Mouse (Mus musculus) adrenal gland (tissue): ENCODE data around the gene Grwd1.
"Not testable (repeated sequence)": the region's sequence is repeated elsewhere in the genome, so short reads cannot be mapped to it uniquely, and the experiment has no call there.

ENCODE experiments used
- intact Hi-C: fragments of 180-260 bp; cut with DNase I; formaldehyde crosslinking; loops from one replicate; pipeline ENCODE4 v1.15.1; 2025
- long read RNA-seq, 2 experiments: library from polyadenylated mRNA; unstranded; transcript quantifications; one replicate each; pipeline ENCODE4 v2.0.0; 2020; ENCODE audit warnings: borderline replicate concordance in 1 of 2; ENCODE audit not compliant: insufficient replicate concordance in 1 of 2

The Grwd1 gene
- long read RNA-seq, experiment 1, transcript Grwd1-201 (7 exons, 1,898 nt): major isoform, 43 of 46 reads
- long read RNA-seq, experiment 1, partial matches to known transcripts: 1 of 46 reads
- long read RNA-seq, experiment 1, other reads (novel, unspliced or antisense): 1 of 46 reads
- long read RNA-seq, experiment 2, transcript Grwd1-201 (7 exons, 1,898 nt): major isoform, 48 of 53 reads
- long read RNA-seq, experiment 2, partial matches to known transcripts: 5 of 53 reads
- long read RNA-seq, experiment 2, other reads (novel, unspliced or antisense): 0 of 53 reads

DNA sequence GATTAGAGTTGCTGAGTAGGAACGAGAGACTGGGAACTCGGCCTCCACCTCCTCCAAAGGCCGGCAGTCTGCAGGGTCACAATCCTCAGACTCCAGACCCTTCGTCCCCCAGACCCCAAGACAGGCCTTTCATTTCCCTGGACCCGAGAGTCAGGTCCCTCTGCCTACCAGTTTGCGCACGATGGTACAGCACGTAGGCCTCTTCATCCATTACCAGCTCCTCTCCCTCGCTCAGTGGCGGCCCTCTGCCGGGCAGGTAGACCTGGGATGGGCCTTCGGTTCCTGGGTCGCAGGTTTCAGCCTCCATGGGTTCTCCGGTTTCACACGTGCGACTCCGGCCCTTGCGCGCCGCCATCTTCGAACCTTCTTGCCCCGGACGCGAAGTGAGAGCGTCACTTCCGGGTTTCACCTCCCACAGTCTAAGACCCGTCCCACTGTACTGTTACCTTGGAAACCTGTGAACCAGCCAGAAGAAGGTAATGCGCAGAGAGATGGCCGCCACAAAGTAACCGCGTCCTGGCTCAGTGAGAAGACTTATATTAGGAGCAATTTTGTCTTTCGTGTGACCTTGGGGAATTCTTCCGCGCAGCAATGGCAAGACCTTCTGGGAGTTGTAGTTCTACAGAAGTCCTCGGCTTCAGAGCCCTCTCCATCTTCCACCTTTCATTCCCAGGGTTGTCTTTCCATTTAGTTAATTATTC, at the start of gene Grwd1:
TSS of gene Grwd1 (minus strand) at position 518 of the 701 bp plus-strand sequence.
- intact Hi-C loops: loop anchor here (5.0 kb wide), 1 partner anchor 42 kb away; the partner anchor contains the start of gene Kdelr1

DNA sequence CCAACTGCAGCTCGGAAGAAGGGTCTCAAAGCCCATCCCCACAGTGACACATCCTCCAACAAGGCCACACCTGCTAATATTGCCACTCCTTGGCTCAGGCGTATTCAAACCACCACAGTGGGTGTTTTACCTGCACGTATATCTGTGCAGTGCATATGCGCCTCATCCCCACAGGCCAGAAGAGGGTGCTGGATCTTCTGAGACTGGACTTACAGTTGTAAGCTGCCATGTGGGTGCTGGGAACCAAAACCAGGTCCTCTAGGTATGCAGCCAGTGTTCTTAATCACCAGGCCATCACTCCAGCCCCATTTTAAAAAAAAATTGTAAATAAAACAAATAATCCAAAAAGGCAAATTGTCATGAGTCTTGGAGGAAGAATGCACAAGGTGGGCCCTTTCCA, 49.8 kb upstream of the Grwd1 start:
- intact Hi-C loops: no loop called here

- intact Hi-C loops: not testable (repeated sequence)
Measured at GRCm38 (mm10) chr7:45878278-45878677, 47.5 kb upstream of the Grwd1 start, which contains the start of gene Grin2d. Grin2d (minus strand) TSS chr7:45878378.

- intact Hi-C loops: no loop called here
Measured at GRCm38 (mm10) chr7:45876895-45877294, 46.2 kb upstream of the Grwd1 start.

- intact Hi-C loops: loop anchor here (2.0 to 5.0 kb wide), 3 partner anchors 41 to 134 kb away; partner anchors contain the start of gene Grwd1
Measured at GRCm38 (mm10) chr7:45873061-45873947, 42.6 kb upstream of the Grwd1 start.

- intact Hi-C loops: loop anchor here (2.0 to 5.0 kb wide), 3 partner anchors 40 to 135 kb away; partner anchors contain the start of gene Grwd1
Measured at GRCm38 (mm10) chr7:45872624-45873023, 41.9 kb upstream of the Grwd1 start, which contains the start of gene Kdelr1. Kdelr1 (plus strand) TSS chr7:45872772.

GRCm38 (mm10) chr7:45870282-45871058, 39.7 kb upstream of the Grwd1 start:
- intact Hi-C loops: loop anchor here (5.0 kb wide), 2 partner anchors 38 to 137 kb away; partner anchors contain the start of gene Grwd1

DNA sequence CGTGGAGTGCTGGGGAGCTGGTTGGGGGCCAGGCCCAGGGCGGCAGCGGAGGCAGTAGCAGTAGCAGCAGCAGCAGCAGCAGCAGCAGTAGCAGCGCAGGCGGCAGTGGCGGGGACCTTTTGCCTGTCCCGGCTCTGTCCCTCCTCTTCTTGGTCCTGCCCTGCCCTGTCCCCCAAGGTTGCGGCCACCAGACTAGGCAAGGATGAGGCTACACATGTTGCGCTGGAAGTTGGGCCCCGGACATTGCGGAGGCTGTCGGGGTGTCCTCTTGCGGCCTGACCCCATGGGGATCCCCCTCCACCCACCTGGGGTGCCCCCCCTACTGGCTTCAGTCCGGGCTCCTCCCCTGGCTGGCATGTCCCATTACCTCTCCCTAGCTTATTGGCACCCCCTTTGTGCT, 39.0 kb upstream of the Grwd1 start:
- intact Hi-C loops: loop anchor here (5.0 kb wide), 2 partner anchors 37 to 138 kb away; partner anchors contain the start of gene Grwd1

GRCm38 (mm10) chr7:45869107-45869670, 38.4 kb upstream of the Grwd1 start:
- intact Hi-C loops: no loop called here

GRCm38 (mm10) chr7:45867871-45868270, 37.1 kb upstream of the Grwd1 start:
- intact Hi-C loops: no loop called here

- intact Hi-C loops: no loop called here
Measured at GRCm38 (mm10) chr7:45865925-45866910, 35.5 kb upstream of the Grwd1 start.

- intact Hi-C loops: no loop called here
Measured at GRCm38 (mm10) chr7:45864435-45864834, 33.7 kb upstream of the Grwd1 start.

DNA sequence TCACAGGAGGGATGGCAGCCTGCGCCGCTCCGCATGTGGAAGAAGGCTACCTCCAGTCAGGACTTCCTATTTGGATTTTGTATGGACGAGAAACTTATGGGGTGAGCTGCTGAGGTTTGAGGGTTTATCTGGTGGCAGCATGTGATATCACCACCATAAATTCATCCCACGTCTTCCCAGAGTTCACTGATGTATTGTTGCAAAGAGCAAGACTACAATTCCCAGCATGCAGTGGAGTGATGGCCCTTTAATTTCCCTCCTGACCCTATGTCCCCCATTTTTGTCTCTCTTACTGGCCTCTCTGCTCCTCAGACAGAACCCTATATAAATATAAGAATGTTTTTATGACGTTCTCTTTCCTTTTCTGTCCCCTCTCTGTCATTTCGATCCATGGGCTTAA, 32.1 kb upstream of the Grwd1 start:
- intact Hi-C loops: no loop called here

DNA sequence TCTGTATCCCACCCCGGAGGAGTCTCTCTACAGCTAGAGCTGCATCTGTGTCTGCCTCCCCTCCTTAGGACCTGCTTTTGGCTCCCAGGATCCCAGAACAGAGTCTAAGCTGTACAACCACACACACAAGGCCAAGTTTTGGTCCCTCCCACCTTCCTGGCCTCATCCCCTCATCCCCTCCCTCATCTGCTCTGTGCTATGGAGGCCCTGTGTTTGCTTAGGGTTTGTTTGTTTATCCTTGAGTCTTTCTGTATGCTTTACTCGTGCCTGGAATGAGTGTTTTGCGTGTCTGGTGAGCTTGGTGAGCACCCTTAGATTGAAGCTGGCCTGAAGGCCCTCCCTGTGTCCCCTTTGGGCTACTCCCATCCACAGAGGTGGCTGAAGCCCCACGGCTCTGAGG, 28.3 kb upstream of the Grwd1 start:
- intact Hi-C loops: no loop called here

DNA sequence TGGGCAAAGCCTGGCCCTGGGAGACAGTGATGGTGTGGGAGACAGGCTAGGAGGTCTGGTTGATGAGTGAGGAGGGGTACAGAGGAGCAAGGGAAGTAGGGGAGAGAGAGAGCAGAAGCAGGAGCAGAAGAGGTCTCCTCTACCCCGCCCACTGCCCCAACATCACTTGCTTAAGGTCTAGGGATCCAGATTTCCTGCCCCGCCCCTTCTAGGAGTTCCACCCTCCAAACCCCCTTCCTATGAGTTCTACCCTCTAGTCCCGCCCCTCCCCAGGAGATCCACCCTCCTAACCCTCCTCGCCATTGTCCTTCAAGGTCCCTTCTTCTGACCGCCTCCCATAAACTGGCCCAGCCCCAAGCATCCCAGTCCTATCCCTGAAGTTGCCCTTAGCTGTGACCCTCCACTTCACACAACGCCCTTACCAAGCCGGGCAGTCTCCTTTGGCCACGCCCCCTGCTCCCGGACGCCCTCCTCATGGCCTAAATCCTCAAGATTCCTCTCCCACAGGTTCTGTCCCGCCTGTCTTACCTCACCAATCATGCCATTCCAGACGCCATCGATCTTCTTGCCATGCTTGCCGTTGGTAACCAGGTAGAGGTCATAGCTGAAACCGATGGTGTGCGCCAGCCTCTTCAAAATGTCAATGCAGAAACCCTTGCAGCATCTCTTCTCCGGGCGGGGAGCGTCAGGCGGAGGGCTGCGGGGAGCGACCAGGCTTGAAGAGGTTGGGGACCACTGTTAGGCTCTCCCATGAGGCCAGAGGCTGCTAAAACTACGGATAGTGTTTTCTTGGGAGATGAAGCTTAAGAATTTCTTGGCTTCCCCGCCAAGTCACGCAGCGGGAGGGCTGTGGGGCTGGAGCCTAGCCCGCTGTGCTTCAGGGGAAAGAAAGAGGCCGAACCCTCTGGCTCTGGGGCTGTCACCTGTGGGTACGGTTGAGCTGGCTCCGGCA, 26.5 kb upstream of the Grwd1 start:
- intact Hi-C loops: no loop called here

- intact Hi-C loops: no loop called here
Measured at GRCm38 (mm10) chr7:45853089-45853488, 22.3 kb upstream of the Grwd1 start.

- intact Hi-C loops: no loop called here
Measured at GRCm38 (mm10) chr7:45850661-45851060, 19.9 kb upstream of the Grwd1 start.
